27 mouse cellular contexts compared by ENCODE assay signal in the genomic region with DNA sequence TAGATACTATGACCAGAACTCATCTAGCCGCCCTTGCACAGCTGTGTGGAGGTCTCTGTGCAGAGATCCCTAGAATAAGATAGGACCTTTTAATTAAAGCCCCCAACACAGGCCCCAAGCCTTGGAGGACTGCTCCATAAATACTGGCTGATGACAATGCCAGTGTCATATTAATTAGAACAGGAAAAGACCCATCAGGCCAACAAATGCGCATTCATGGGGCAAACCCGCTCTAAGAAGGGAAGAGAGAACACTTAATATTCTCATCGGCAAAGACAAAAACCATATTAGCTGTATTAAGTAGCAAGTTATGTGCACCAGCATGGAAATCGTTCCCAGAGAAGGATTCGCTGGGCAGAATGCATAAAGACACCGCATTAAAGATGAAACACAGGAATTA. TPM values are rescaled to one million over a fixed set of nuclear protein-coding genes. Genes with fewer than 3 reads are reported as not detected.
"Had no signal": no experiment of that assay in that cellular context is flagged by ENCODE, and none has a peak within 500 bp of the region (broad histone marks: within the 10 kb centered on the region; RNA-seq: fewer than 3 reads in every experiment).

No protein-coding gene starts in this region.

- H3K36me3 ChIP-seq: kidney, embryonic 15.5 days; liver, embryonic 13.5 days; neural tube, embryonic 12.5 days; neural tube, embryonic 15.5 days had no signal

- H3K4me2 ChIP-seq: kidney, embryonic 15.5 days; liver, embryonic 13.5 days; neural tube, embryonic 12.5 days; neural tube, embryonic 15.5 days had no signal

- DNase-seq: kidney, adult 11 months; kidney, adult 8-10 months; kidney, postnatal 10 days; kidney, postnatal 36 days; layer of hippocampus, postnatal 36 days; liver, embryonic 13.5 days; lung, adult 2 months; lung, postnatal 14 days; lung, postnatal 4 days; right cerebral cortex, postnatal 4 days; thymus, adult 2 months; thymus, postnatal 14 days; thymus, postnatal 4 days had no signal

- H3K9ac ChIP-seq: kidney, embryonic 15.5 days; liver, embryonic 13.5 days; neural tube, embryonic 12.5 days; neural tube, embryonic 15.5 days had no signal

- H3K27ac ChIP-seq: kidney, embryonic 15.5 days; left cerebral cortex, adult 2 months; liver, embryonic 13.5 days; neural tube, embryonic 12.5 days; neural tube, embryonic 15.5 days; stomach, postnatal 0 days had no signal

- H3K4me3 ChIP-seq: kidney, embryonic 15.5 days; left cerebral cortex, adult 2 months; liver, embryonic 13.5 days; neural tube, embryonic 12.5 days; neural tube, embryonic 15.5 days had no signal

- H3K9me3 ChIP-seq: kidney, embryonic 15.5 days; liver, embryonic 13.5 days; neural tube, embryonic 12.5 days; neural tube, embryonic 15.5 days had no signal

- H3K4me1 ChIP-seq: liver, embryonic 13.5 days had no signal

RNA-seq across cellular contexts. Expression of gene Hmx2, which starts 53.5 kb away (rescaled TPM):
- total RNA-seq: layer of hippocampus, adult 8-10 months; layer of hippocampus, postnatal 10 days; layer of hippocampus, postnatal 36 days; left cerebral cortex, adult 2 months; left cerebral cortex, postnatal 10 days; left cerebral cortex, postnatal 36 days; liver, adult 2 months had no signal
- polyA plus RNA-seq: limb, embryonic 11.5 days; liver, adult 2 months; liver, embryonic 13.5 days; liver, embryonic 16.5 days; lung, adult 2 months; lung, embryonic 16.5 days had no signal

RNA-seq across cellular contexts. Expression of gene Hmx3, which starts 59.4 kb away (rescaled TPM):
- total RNA-seq: layer of hippocampus, adult 8-10 months; layer of hippocampus, postnatal 10 days; layer of hippocampus, postnatal 36 days; left cerebral cortex, adult 2 months; left cerebral cortex, postnatal 10 days; left cerebral cortex, postnatal 36 days; liver, adult 2 months; megakaryocyte progenitor cell, adult 5-6 weeks had no signal
- polyA plus RNA-seq: kidney, embryonic 15.5 days; limb, embryonic 11.5 days; liver, adult 2 months; liver, embryonic 13.5 days; liver, embryonic 16.5 days; lung, adult 2 months; lung, embryonic 16.5 days had no signal
